ENCODE assay signal across 32 mouse cellular contexts in genomic region chr9:29716795-29717194, GRCm38 (mm10).
DNase-seq lines count a peak whose midpoint lies in the region; ATAC-seq and TF ChIP-seq lines count a peak whose summit lies in the region.
"Had no signal": no experiment of that assay in that cellular context is flagged by ENCODE, and none has a peak within 500 bp of the region (broad histone marks: within the 10 kb centered on the region; RNA-seq: fewer than 3 reads in every experiment).

No protein-coding gene starts in this region.

- ATAC-seq in forebrain, embryonic 15.5 days (replicated peaks) = no peak
- ATAC-seq in forebrain, embryonic 16.5 days = no peak
- ATAC-seq in midbrain, postnatal 0 days (ENCODE audit: low FRiP score) = no peak
- ATAC-seq in midbrain, embryonic 16.5 days = no peak
- ATAC-seq: hindbrain, postnatal 0 days; inflammation-experienced regulatory T-cells, adult 6 months; intestine, embryonic 16.5 days; Patski had no signal

- H3K4me2 ChIP-seq in forebrain, embryonic 15.5 days (replicated peaks) = no peak overlapping the region
- no peak overlapping the region for H3K4me2 ChIP-seq in forebrain, embryonic 16.5 days (ENCODE audit: low read length)
- no peak overlapping the region for H3K4me2 ChIP-seq in midbrain, postnatal 0 days (ENCODE audit: low read depth, low read length, poor library complexity, severe bottlenecking)
- no peak overlapping the region for H3K4me2 ChIP-seq in midbrain, embryonic 16.5 days (ENCODE audit: low read length)
- H3K4me2 ChIP-seq: embryonic facial prominence, embryonic 13.5 days; heart, embryonic 12.5 days; heart, embryonic 15.5 days; hindbrain, embryonic 14.5 days had no signal

- no peaks in the 10 kb centered on the region for H3K9me3 ChIP-seq in forebrain, embryonic 15.5 days
- no peaks in the 10 kb centered on the region for H3K9me3 ChIP-seq in forebrain, embryonic 16.5 days (ENCODE audit: control insufficient read depth, low read length)
- no peaks in the 10 kb centered on the region for H3K9me3 ChIP-seq in midbrain, postnatal 0 days (ENCODE audit: low read length)
- no peaks in the 10 kb centered on the region for H3K9me3 ChIP-seq in midbrain, embryonic 16.5 days (replicated peaks; ENCODE audit: control insufficient read depth, low read length, poor library complexity, severe bottlenecking)
- H3K9me3 ChIP-seq: embryonic facial prominence, embryonic 10.5 days; embryonic facial prominence, embryonic 13.5 days; heart, embryonic 12.5 days; heart, embryonic 15.5 days had no signal

- no peak overlapping the region for H3K9ac ChIP-seq in forebrain, embryonic 15.5 days (replicated peaks)
- no peak overlapping the region for H3K9ac ChIP-seq in forebrain, embryonic 16.5 days (replicated peaks; ENCODE audit: low read depth, low read length)
- H3K9ac ChIP-seq in midbrain, postnatal 0 days (replicated peaks; ENCODE audit: low read length, poor library complexity, severe bottlenecking) = no peak overlapping the region
- no peak overlapping the region for H3K9ac ChIP-seq in midbrain, embryonic 16.5 days (ENCODE audit: low read depth, low read length)
- H3K9ac ChIP-seq: embryonic facial prominence, embryonic 13.5 days; heart, embryonic 12.5 days; heart, embryonic 15.5 days; hindbrain, embryonic 14.5 days had no signal

- TF ChIP-seq CTCF in midbrain, postnatal 0 days (IDR thresholded peaks at IDR 0.05) = 0 out of 2 replicates have a peak, but pooled peaks have one; percentile 13

- H3K4me3 ChIP-seq in forebrain, embryonic 15.5 days = no peak overlapping the region
- no peak overlapping the region for H3K4me3 ChIP-seq in forebrain, embryonic 16.5 days (replicated peaks; ENCODE audit: low read length)
- H3K4me3 ChIP-seq in midbrain, postnatal 0 days (ENCODE audit: low read depth, low read length) = no peak overlapping the region
- no peak overlapping the region for H3K4me3 ChIP-seq in midbrain, embryonic 16.5 days (ENCODE audit: low read depth, low read length)
- H3K4me3 ChIP-seq: embryonic facial prominence, embryonic 10.5 days; embryonic facial prominence, embryonic 13.5 days; erythroblast, embryonic 14.5 days; gastrocnemius, adult 2 months; heart, embryonic 12.5 days; heart, embryonic 15.5 days had no signal

- no peaks in the 10 kb centered on the region for H3K36me3 ChIP-seq in forebrain, embryonic 15.5 days
- no peaks in the 10 kb centered on the region for H3K36me3 ChIP-seq in forebrain, embryonic 16.5 days (ENCODE audit: control insufficient read depth, insufficient read depth)
- no peaks in the 10 kb centered on the region for H3K36me3 ChIP-seq in midbrain, postnatal 0 days (ENCODE audit: insufficient read depth, low read length)
- H3K36me3 ChIP-seq in midbrain, embryonic 16.5 days (ENCODE audit: control insufficient read depth, insufficient read depth, low read length) = no peaks in the 10 kb centered on the region
- H3K36me3 ChIP-seq: embryonic facial prominence, embryonic 10.5 days; embryonic facial prominence, embryonic 13.5 days; G1E; heart, embryonic 12.5 days; heart, embryonic 15.5 days had no signal

- WGBS in forebrain, embryonic 15.5 days = 51% methylated on average over 2 of the region's 2 CpGs
- WGBS in forebrain, embryonic 16.5 days = 28% methylated on average over 2 of the region's 2 CpGs
- WGBS in midbrain, postnatal 0 days = 57% methylated on average over 2 of the region's 2 CpGs
- WGBS in midbrain, embryonic 16.5 days = 38% methylated on average over 2 of the region's 2 CpGs

- H3K27me3 ChIP-seq in forebrain, embryonic 15.5 days = no peaks in the 10 kb centered on the region
- H3K27me3 ChIP-seq in forebrain, embryonic 16.5 days (replicated peaks; ENCODE audit: control insufficient read depth, insufficient read depth, low read length) = no peaks in the 10 kb centered on the region
- H3K27me3 ChIP-seq in midbrain, postnatal 0 days (ENCODE audit: insufficient read depth, low read length) = no peaks in the 10 kb centered on the region
- no peaks in the 10 kb centered on the region for H3K27me3 ChIP-seq in midbrain, embryonic 16.5 days (ENCODE audit: control insufficient read depth, insufficient read depth, low read depth, low read length)
- H3K27me3 ChIP-seq: CH12.LX; embryonic facial prominence, embryonic 13.5 days; heart, embryonic 12.5 days; heart, embryonic 15.5 days had no signal

- intact Hi-C loops in heart, postnatal 14 days (cut with DNase I) = no loop called here

- 0 out of 2 replicates have a peak, but pooled peaks cover 3% of the 10 kb centered on the region for H3K4me1 ChIP-seq in forebrain, embryonic 15.5 days
- H3K4me1 ChIP-seq in forebrain, embryonic 16.5 days (replicated peaks; ENCODE audit: control insufficient read depth, insufficient read depth, low read length) = no peaks in the 10 kb centered on the region; the same call in 1 of the 2 replicates
- H3K4me1 ChIP-seq in midbrain, postnatal 0 days (ENCODE audit: insufficient read depth, low read length) = no peaks in the 10 kb centered on the region
- 0 out of 2 replicates have a peak, but pooled peaks cover 4% of the 10 kb centered on the region for H3K4me1 ChIP-seq in midbrain, embryonic 16.5 days (ENCODE audit: control insufficient read depth, insufficient read depth, low read length)
- H3K4me1 ChIP-seq: heart, embryonic 12.5 days; heart, embryonic 15.5 days had no signal

- DNase-seq in heart, adult 11 months = peak; percentile 14
- DNase-seq in heart, postnatal 14 days = no peak
- no peak for DNase-seq in midbrain, postnatal 0 days (ENCODE audit: low spot score)
- DNase-seq in brain, adult 2 months (ENCODE audit: low read depth, low spot score) = peak; percentile 73
- no peak for DNase-seq in kidney, postnatal 36 days
- DNase-seq: adrenal gland, postnatal 10 days; adrenal gland, postnatal 36 days; B cell, adult 2 months; cerebellum, adult 11-12 months; cerebellum, adult 8-10 months; cerebellum, postnatal 36 days; embryo, embryonic 11 days; gastrocnemius, adult 2 months; gastrocnemius, postnatal 14 days; heart, adult 18-20 months; heart, postnatal 10 days; heart, postnatal 4 days had no signal

- H3K27ac ChIP-seq in forebrain, embryonic 15.5 days (replicated peaks) = peak overlapping the region; percentile 24; the same call in 1 of the 2 replicates
- H3K27ac ChIP-seq in forebrain, embryonic 16.5 days (ENCODE audit: low read length) = no peak overlapping the region
- H3K27ac ChIP-seq in midbrain, postnatal 0 days (ENCODE audit: low read depth, low read length) = no peak overlapping the region
- H3K27ac ChIP-seq in midbrain, embryonic 16.5 days (ENCODE audit: low read length) = no peak overlapping the region
- H3K27ac ChIP-seq: embryonic facial prominence, embryonic 10.5 days; embryonic facial prominence, embryonic 13.5 days; gastrocnemius, adult 2 months; heart, embryonic 15.5 days; hindbrain, embryonic 14.5 days; hindbrain, postnatal 0 days had no signal

Comparison
In these comparisons a context has a peak if more than half of its experiments do, and no peak if none do; other contexts are left out.
1. DNase-seq: peak in heart, adult 11 months (single experiment) and brain, adult 2 months (single experiment); none in heart, postnatal 14 days (0 of 2), midbrain, postnatal 0 days (single experiment) and kidney, postnatal 36 days (0 of 2).